Mouse (Mus musculus) embryonic facial prominence, embryonic 10.5 days (tissue): ENCODE results near the gene Gm1043. TPM values are rescaled to one million over a fixed set of nuclear protein-coding genes. Genes with fewer than 3 reads are reported as not detected.
A peak's percentile ranks its signal among the peaks of the same experiment; 100 is the strongest.

Experiments used
- DNase-seq: peaks from one replicate; pipeline ENCODE4 v3.0.0-alpha.2; 2017; ENCODE audit warnings: low spot score
- H3K27ac ChIP-seq: fragments of 300-500 bp; sonication (generic); replicated peaks from 2 replicates; pipeline ENCODE4 v1.5.1; 2016; ENCODE audit warnings: mild to moderate bottlenecking
- H3K27me3 ChIP-seq: fragments of 300-500 bp; sonication (generic); replicated peaks from 2 replicates; pipeline ENCODE4 v1.6.1; 2016; ENCODE audit warnings: low read depth, mild to moderate bottlenecking; ENCODE audit not compliant: poor library complexity, severe bottlenecking
- H3K36me3 ChIP-seq: fragments of 300-500 bp; sonication (generic); replicated peaks from 2 replicates; pipeline ENCODE4 v1.6.1; 2016; ENCODE audit warnings: mild to moderate bottlenecking, moderate library complexity
- H3K4me1 ChIP-seq: fragments of 300-500 bp; sonication (generic); 2 replicates; pipeline ENCODE4 v1.6.1; 2016
- H3K4me3 ChIP-seq: fragments of 300-500 bp; sonication (generic); 2 replicates; pipeline ENCODE4 v1.5.1; 2016; ENCODE audit warnings: mild to moderate bottlenecking, moderate library complexity
- H3K9me3 ChIP-seq: fragments of 300-500 bp; sonication (generic); 2 replicates; pipeline ENCODE4 v1.6.1; 2016; ENCODE audit warnings: mild to moderate bottlenecking
- WGBS: fragments of 180-500 bp; shearing (Covaris S2); methylation state at CpG from one replicate; pipeline ENCODE4 v1.1.7; 2016; 5-methylcytosine and 5-hydroxymethylcytosine counted together
- polyA plus RNA-seq: library from polyadenylated mRNA; unstranded; fragments of >200 nt; fragmentation: Nextera tagmentation; extraction: Ambion mirVana; gene quantifications from 2 replicates; pipeline ENCODE4 v1.2.1, GENCODE M21; 2016

Gm1043 gene
- polyA plus RNA-seq, 1 experiment from 2014 or later: not detected

GRCm38 (mm10) chr5:37150650-37151049 is 65.5 kb downstream of the Gm1043 start:
- WGBS: 76% methylated on average over 5 of the region's 5 CpGs
- Histone ChIP-seq H3K4me3 (no peak overlapping the region), H3K9me3 (no peaks in the 10 kb centered on the region), H3K4me1 (no peaks in the 10 kb centered on the region), H3K36me3 (no peaks in the 10 kb centered on the region), H3K27me3 (no peaks in the 10 kb centered on the region), H3K27ac (no peak overlapping the region)
- no peak for DNase-seq

DNA sequence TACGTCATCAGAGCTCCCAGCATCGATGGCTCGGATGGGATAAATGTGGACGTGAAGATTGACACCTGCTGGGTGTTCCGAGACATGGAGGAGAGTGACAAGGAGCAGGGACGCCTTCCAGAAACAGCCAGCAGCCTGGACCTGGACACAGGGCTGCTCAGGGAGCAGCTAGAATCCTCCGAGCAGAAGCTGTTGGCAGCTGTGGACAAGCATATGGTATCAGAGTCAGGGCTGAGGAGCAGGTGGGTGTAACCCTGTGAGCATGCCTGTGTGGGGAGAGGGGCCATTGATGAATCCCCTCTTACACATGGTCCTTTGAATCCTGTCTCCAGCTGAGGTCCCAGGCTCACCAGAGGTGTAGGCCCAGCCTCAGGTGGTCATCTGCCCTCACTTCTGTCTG is 69.3 kb downstream of the Gm1043 start:
- 87% methylated on average over 7 of the region's 7 CpGs for WGBS
- Histone ChIP-seq H3K4me3 (no peak overlapping the region), H3K36me3 (no peaks in the 10 kb centered on the region), H3K27me3 (peaks cover 5% of the 10 kb centered on the region; the same call in 1 of the 2 replicates), H3K9me3 (no peaks in the 10 kb centered on the region), H3K27ac (no peak overlapping the region), H3K4me1 (no peaks in the 10 kb centered on the region)
- DNase-seq: no peak

GRCm38 (mm10) chr5:37158408-37158807 is 73.2 kb downstream of the Gm1043 start:
- Histone ChIP-seq H3K4me3 (no peak overlapping the region), H3K36me3 (no peaks in the 10 kb centered on the region), H3K4me1 (peaks cover 7% of the 10 kb centered on the region), H3K9me3 (no peaks in the 10 kb centered on the region), H3K27me3 (peaks cover 44% of the 10 kb centered on the region), H3K27ac (no peak overlapping the region)
- WGBS: 77% methylated on average over 7 of the region's 7 CpGs
- DNase-seq: no peak

DNA sequence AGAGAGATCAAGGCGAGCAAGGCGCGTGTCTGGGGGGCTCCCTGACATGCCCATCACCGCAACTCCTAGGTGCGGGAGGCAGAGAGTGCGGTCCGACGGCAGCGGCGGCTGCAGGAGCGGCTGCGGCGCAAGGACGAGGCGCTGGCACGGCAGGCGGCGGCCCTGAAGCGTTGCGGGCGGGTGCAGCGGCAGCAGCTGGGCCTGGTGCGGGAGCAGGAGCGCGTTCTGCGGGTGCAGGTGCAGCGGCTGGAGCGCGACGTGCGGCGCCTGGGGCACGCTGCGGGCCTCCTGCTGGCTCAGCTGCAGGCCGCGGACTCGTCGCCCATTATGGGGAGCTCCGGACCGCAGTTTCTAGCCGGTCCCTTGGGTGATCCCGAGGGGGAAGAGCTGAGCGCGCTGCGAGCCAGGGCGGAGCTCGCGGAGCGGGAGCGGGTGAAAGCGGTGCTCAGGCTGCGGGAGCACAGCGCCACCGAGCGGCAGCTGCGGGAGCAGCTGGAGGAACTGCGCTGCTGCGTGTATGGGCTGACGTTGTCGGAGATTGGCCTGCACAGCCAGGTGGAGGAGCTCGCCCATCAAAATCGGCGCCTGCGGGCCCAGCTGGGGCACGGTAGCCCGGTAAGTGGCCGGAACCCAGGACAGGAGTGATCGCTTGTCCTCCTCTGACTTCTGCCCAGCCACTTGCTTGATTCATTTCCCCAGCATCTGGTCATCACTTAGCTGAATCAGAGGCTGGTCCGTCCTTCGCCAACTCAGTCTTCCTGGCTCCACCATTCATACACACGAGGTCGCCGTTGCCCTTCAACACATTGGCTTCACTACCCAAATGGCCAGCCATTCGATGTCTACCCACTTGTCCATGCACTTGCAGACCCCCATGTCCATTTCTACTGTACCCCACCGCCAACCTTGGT is 78.0 kb downstream of the Gm1043 start:
- peak overlapping the region; percentile 57 for H3K4me3 ChIP-seq
- no peaks in the 10 kb centered on the region for H3K36me3 ChIP-seq
- H3K27ac ChIP-seq: no peak overlapping the region
- DNase-seq: peak; percentile 76
- H3K9me3 ChIP-seq: no peaks in the 10 kb centered on the region
- peaks cover 74% of the 10 kb centered on the region for H3K27me3 ChIP-seq
- H3K4me1 ChIP-seq: peaks cover 9% of the 10 kb centered on the region
- WGBS: 7% methylated on average over 75 of the region's 75 CpGs

- H3K27me3 ChIP-seq: no peaks in the 10 kb centered on the region
- 0 out of 2 replicates have a peak, but pooled peaks cover 2% of the 10 kb centered on the region for H3K9me3 ChIP-seq
- DNase-seq: no peak
- H3K4me1 ChIP-seq: no peaks in the 10 kb centered on the region; the same call in 1 of the 2 replicates
- H3K27ac ChIP-seq: no peak overlapping the region
- H3K4me3 ChIP-seq: no peak overlapping the region
- no peaks in the 10 kb centered on the region for H3K36me3 ChIP-seq
- WGBS: 72% methylated on average over 4 of the region's 4 CpGs
These were observed 91.3 kb downstream of the Gm1043 start for GRCm38 (mm10) chr5:37176466-37176865.

DNA sequence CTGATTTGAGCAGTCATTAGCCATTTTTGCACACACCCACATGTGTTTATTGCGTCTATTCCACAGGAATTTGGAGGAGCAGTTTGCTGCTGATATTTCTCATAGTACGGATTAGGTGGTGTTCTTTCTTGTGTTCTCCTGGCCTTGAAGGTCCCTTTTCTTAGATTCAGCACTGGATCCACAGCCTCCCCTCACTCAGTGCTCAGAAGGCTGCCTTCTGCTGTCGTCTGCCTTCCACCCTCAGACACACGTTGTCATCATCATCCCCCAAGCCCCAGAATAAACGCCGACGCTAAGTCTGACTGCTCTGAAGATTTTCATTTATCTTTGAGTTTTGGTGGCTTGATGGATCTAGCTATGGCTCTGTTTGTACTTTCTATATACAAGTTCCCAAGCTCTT is 91.9 kb downstream of the Gm1043 start:
- H3K36me3 ChIP-seq: no peaks in the 10 kb centered on the region
- DNase-seq: no peak
- H3K4me3 ChIP-seq: no peak overlapping the region
- 76% methylated on average over 7 of the region's 7 CpGs for WGBS
- H3K4me1 ChIP-seq: no peaks in the 10 kb centered on the region; the same call in 1 of the 2 replicates
- no peaks in the 10 kb centered on the region for H3K27me3 ChIP-seq
- no peak overlapping the region for H3K27ac ChIP-seq
- 0 out of 2 replicates have a peak, but pooled peaks cover 2% of the 10 kb centered on the region for H3K9me3 ChIP-seq

- WGBS: 69% methylated on average over 4 of the region's 4 CpGs
- H3K4me3 ChIP-seq: no peak overlapping the region
- no peak for DNase-seq
- no peak overlapping the region for H3K27ac ChIP-seq
- 0 out of 2 replicates have a peak, but pooled peaks cover 2% of the 10 kb centered on the region for H3K9me3 ChIP-seq
- no peaks in the 10 kb centered on the region for H3K27me3 ChIP-seq
- H3K4me1 ChIP-seq: no peaks in the 10 kb centered on the region; the same call in 1 of the 2 replicates
- no peaks in the 10 kb centered on the region for H3K36me3 ChIP-seq
These were observed 93.6 kb downstream of the Gm1043 start for GRCm38 (mm10) chr5:37178811-37179210.

GRCm38 (mm10) chr5:37179872-37180271 is 94.7 kb downstream of the Gm1043 start:
- Histone ChIP-seq H3K36me3 (no peaks in the 10 kb centered on the region), H3K9me3 (0 out of 2 replicates have a peak, but pooled peaks cover 2% of the 10 kb centered on the region), H3K4me1 (no peaks in the 10 kb centered on the region; the same call in 1 of the 2 replicates), H3K4me3 (no peak overlapping the region), H3K27me3 (no peaks in the 10 kb centered on the region), H3K27ac (no peak overlapping the region)
- DNase-seq: no peak
- WGBS: 92% methylated on average over 9 of the region's 9 CpGs

- 0 out of 2 replicates have a peak, but pooled peaks cover 2% of the 10 kb centered on the region for H3K9me3 ChIP-seq
- WGBS: 67% methylated on average over 1 of the region's 1 CpGs
- no peak for DNase-seq
These were observed 95.5 kb downstream of the Gm1043 start for GRCm38 (mm10) chr5:37180624-37181023.

DNA sequence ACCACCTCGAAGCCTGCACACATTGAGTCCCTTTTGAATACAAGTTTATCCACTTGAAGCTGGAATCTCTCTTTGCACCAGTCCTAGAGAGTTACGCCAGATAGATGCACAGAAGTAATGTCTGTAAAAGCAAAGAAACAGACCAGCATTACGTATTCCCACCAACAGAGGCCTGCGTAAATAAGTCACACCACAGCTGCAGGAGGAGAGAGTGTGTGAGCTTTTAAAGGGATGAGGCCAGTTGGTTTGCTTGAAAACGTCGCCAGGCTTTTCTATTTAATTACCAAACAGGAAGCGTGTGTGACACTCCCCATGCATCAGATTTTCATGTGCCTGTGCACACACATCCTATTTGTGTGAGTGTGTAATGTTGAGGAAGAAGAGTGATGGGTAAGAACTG is 99.4 kb downstream of the Gm1043 start:
- 72% methylated on average over 7 of the region's 7 CpGs for WGBS
- no peaks in the 10 kb centered on the region for H3K4me1 ChIP-seq
- H3K27ac ChIP-seq: no peak overlapping the region
- H3K4me3 ChIP-seq: no peak overlapping the region
- no peaks in the 10 kb centered on the region for H3K27me3 ChIP-seq
- H3K36me3 ChIP-seq: no peaks in the 10 kb centered on the region
- no peak for DNase-seq
- H3K9me3 ChIP-seq: 0 out of 2 replicates have a peak, but pooled peaks cover 2% of the 10 kb centered on the region

More at GRCm38 (mm10) chr5:37180624-37181023, 95.5 kb downstream of the Gm1043 start:
- Histone ChIP-seq H3K4me1 (no peaks in the 10 kb centered on the region; the same call in 1 of the 2 replicates), H3K27ac (no peak overlapping the region), H3K4me3 (no peak overlapping the region), H3K36me3 (no peaks in the 10 kb centered on the region), H3K27me3 (no peaks in the 10 kb centered on the region)

DNA sequence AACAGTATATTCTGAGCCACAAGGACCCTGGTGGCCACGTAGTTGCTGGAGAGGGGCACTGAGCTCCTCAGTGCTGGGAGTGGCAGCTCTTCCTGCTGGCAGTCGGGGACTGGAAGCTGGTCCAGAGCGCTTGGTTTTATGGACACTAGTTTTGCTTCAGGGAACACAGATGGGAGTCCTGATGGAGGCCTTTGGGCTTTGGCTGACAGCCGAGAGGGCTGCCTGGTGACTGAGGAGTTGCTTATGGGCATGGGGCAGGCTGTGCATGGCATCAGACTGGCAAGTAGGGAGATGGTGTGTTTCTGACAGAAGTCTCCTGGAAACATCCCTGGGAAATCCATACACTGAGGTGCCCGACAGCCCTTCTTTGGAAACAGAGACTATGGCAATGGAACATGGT is 105.2 kb downstream of the Gm1043 start:
- no peaks in the 10 kb centered on the region for H3K36me3 ChIP-seq
- H3K4me1 ChIP-seq: no peaks in the 10 kb centered on the region
- DNase-seq: no peak
- H3K27me3 ChIP-seq: no peaks in the 10 kb centered on the region
- no peak overlapping the region for H3K4me3 ChIP-seq
- no peak overlapping the region for H3K27ac ChIP-seq
- WGBS: 88% methylated on average over 5 of the region's 5 CpGs
- H3K9me3 ChIP-seq: no peaks in the 10 kb centered on the region

- H3K27ac ChIP-seq: no peak overlapping the region
- DNase-seq: no peak
- no peak overlapping the region for H3K4me3 ChIP-seq
These were observed 111.0 kb downstream of the Gm1043 start for GRCm38 (mm10) chr5:37196196-37196595.

More at GRCm38 (mm10) chr5:37196196-37196595, 111.0 kb downstream of the Gm1043 start:
- peaks cover 13% of the 10 kb centered on the region for H3K4me1 ChIP-seq
- 89% methylated on average over 8 of the region's 8 CpGs for WGBS
- H3K27me3 ChIP-seq: no peaks in the 10 kb centered on the region
- H3K36me3 ChIP-seq: no peaks in the 10 kb centered on the region
- H3K9me3 ChIP-seq: no peaks in the 10 kb centered on the region
